ENCODE assay signal across 8 mouse cellular contexts in the genomic region with DNA sequence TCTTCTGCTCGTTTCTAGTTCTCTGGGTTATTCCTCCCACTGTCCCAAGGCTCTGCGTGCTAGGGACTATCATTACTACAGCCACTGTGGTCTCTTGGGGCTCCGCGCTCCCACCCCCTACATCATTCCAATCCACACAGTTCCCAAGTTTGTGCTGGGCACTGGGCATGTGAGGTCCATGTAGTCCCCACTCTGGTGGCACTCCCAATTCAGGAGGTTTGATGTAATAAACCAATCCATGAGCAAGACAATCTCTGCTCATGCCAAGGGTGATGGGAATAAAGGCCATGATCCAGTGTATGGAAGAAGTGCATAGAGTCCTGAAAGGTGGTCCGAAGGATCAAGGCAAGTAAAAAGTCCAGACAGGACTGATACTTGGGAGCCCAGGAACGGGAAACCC. TPM values are rescaled to one million over a fixed set of nuclear protein-coding genes. Genes with fewer than 3 reads are reported as not detected.
DNase-seq lines count a peak whose midpoint lies in the region; ATAC-seq and TF ChIP-seq lines count a peak whose summit lies in the region.

Gene Pip5kl1 (plus strand): TSS at position 301 of the 400 bp plus-strand sequence.

- no peak for TF ChIP-seq POLR2A in MEL (IDR thresholded peaks at IDR 0.05; ENCODE audit: control insufficient read depth in 1 of 2, insufficient read depth in 1 of 2, low read depth in 1 of 2, low read length in 2 of 2, poor library complexity in 1 of 2)

- H3K4me1 ChIP-seq in heart, embryonic 14.5 days (ENCODE audit: control insufficient read depth in 2 of 2, insufficient read depth in 2 of 2, low read length in 2 of 2), result peaks cover 3 to 17% of the 10 kb centered on the region in 2 experiments; a peak in 3 of 4 replicates
- peaks cover 3 to 7% of the 10 kb centered on the region in 2 experiments; a peak in 2 of 4 replicates for H3K4me1 ChIP-seq in MEL (ENCODE audit: control insufficient read depth in 1 of 2, insufficient read depth in 2 of 2, low read length in 2 of 2)
- H3K4me1 ChIP-seq in hindbrain, embryonic 10.5 days (replicated peaks), result peaks cover 32% of the 10 kb centered on the region
- H3K4me1 ChIP-seq in midbrain, embryonic 10.5 days, result peaks cover 35% of the 10 kb centered on the region

- H3K27me3 ChIP-seq in heart, embryonic 14.5 days (ENCODE audit: control insufficient read depth, insufficient read depth, low read length), result peaks cover 23% of the 10 kb centered on the region
- H3K27me3 ChIP-seq in MEL (ENCODE audit: control insufficient read depth in 1 of 2, insufficient read depth in 2 of 2, low read length in 2 of 2), result no peaks in the 10 kb centered on the region
- peaks cover 38% of the 10 kb centered on the region for H3K27me3 ChIP-seq in hindbrain, embryonic 10.5 days (ENCODE audit: insufficient read depth, poor library complexity, severe bottlenecking)
- peaks cover 37% of the 10 kb centered on the region for H3K27me3 ChIP-seq in midbrain, embryonic 10.5 days (ENCODE audit: low read depth, poor library complexity, severe bottlenecking)

- peaks cover 14% of the 10 kb centered on the region; the same call in 1 of the 2 replicates for H3K36me3 ChIP-seq in heart, embryonic 14.5 days (ENCODE audit: control insufficient read depth, insufficient read depth, low read length)
- peaks cover 0 to 6% of the 10 kb centered on the region in 2 experiments; a peak in 1 of 4 replicates for H3K36me3 ChIP-seq in MEL (ENCODE audit: control insufficient read depth in 1 of 2, insufficient read depth in 2 of 2, low read length in 2 of 2)
- peaks cover 9% of the 10 kb centered on the region for H3K36me3 ChIP-seq in hindbrain, embryonic 10.5 days
- H3K36me3 ChIP-seq in midbrain, embryonic 10.5 days, result peaks cover 12% of the 10 kb centered on the region

- TF ChIP-seq CTCF in MEL (IDR thresholded peaks at IDR 0.05 in 2 of 3, conservative IDR thresholded peaks at IDR 0.05 in 1 of 3; ENCODE audit: control insufficient read depth in 1 of 3, insufficient read depth in 1 of 3, low read depth in 2 of 3, low read length in 3 of 3, poor library complexity in 1 of 3, severe bottlenecking in 1 of 3), result no peak

- WGBS in heart, embryonic 14.5 days, result 77% methylated on average over 6 of the region's 6 CpGs
- WGBS in hindbrain, embryonic 10.5 days, result 82% methylated on average over 6 of the region's 6 CpGs
- WGBS in midbrain, embryonic 10.5 days, result 76% methylated on average over 6 of the region's 6 CpGs

- DNase-seq in heart, adult 9 months (ENCODE audit: low spot score in 2 of 2), result no peak
- no peak for DNase-seq in MEL (ENCODE audit: low read depth, low spot score)
- DNase-seq in hindbrain, embryonic 10.5 days (ENCODE audit: low spot score), result no peak
- DNase-seq in midbrain, embryonic 10.5 days (ENCODE audit: low spot score), result no peak
- no peak for DNase-seq in ovary, adult 18-20 months (ENCODE audit: low spot score)
- no peak for DNase-seq in kidney, postnatal 10 days
- DNase-seq in gastrocnemius, adult 8-10 months (ENCODE audit: low spot score in 2 of 2), result no peak

- TF ChIP-seq EP300 in MEL (IDR thresholded peaks at IDR 0.05; ENCODE audit: low read depth in 1 of 2, low read length in 2 of 2), result no peak

- TF ChIP-seq RAD21 in MEL (IDR thresholded peaks at IDR 0.05; ENCODE audit: low read depth, low read length), result no peak

- peak within 1 kb of the TSS; percentile 58 for H3K9ac ChIP-seq in heart, embryonic 14.5 days (ENCODE audit: low read length)
- H3K9ac ChIP-seq in MEL (ENCODE audit: control insufficient read depth, low read depth, low read length, poor library complexity, severe bottlenecking), result no peak within 1 kb of the TSS

- no peak within 1 kb of the TSS for H3K27ac ChIP-seq in heart, embryonic 14.5 days (replicated peaks in 1 of 2; ENCODE audit: control insufficient read depth in 1 of 2, insufficient read depth in 1 of 2, low read depth in 2 of 2, low read length in 2 of 2)
- H3K27ac ChIP-seq in MEL (ENCODE audit: control insufficient read depth, low read depth, low read length), result no peak within 1 kb of the TSS
- H3K27ac ChIP-seq in hindbrain, embryonic 10.5 days, result peak within 1 kb of the TSS; percentile 64; the same call in 1 of the 2 replicates
- H3K27ac ChIP-seq in midbrain, embryonic 10.5 days (replicated peaks), result peak within 1 kb of the TSS; percentile 50; the same call in 1 of the 2 replicates

- peak within 1 kb of the TSS; percentile 22 to 39 for H3K4me3 ChIP-seq in heart, embryonic 14.5 days (ENCODE audit: control insufficient read depth in 1 of 2, insufficient read depth in 1 of 2, low read depth in 1 of 2, low read length in 2 of 2)
- no peak within 1 kb of the TSS for H3K4me3 ChIP-seq in MEL (ENCODE audit: control insufficient read depth in 1 of 2, insufficient read depth in 1 of 2, low read depth in 2 of 2, low read length in 2 of 2)
- H3K4me3 ChIP-seq in hindbrain, embryonic 10.5 days, result peak within 1 kb of the TSS; percentile 59
- H3K4me3 ChIP-seq in midbrain, embryonic 10.5 days, result peak within 1 kb of the TSS; percentile 68

- H3K79me2 ChIP-seq in MEL (ENCODE audit: control insufficient read depth, insufficient read depth, low read length, poor library complexity), result peaks cover 15% of the 10 kb centered on the region

- H3K9me3 ChIP-seq in heart, embryonic 14.5 days (ENCODE audit: control insufficient read depth, low read length), result no peaks in the 10 kb centered on the region
- no peaks in the 10 kb centered on the region for H3K9me3 ChIP-seq in MEL (replicated peaks; ENCODE audit: insufficient read depth, low read length)
- no peaks in the 10 kb centered on the region for H3K9me3 ChIP-seq in hindbrain, embryonic 10.5 days
- no peaks in the 10 kb centered on the region for H3K9me3 ChIP-seq in midbrain, embryonic 10.5 days (replicated peaks)

- peak within 1 kb of the TSS; percentile 78 for H3K4me2 ChIP-seq in heart, embryonic 14.5 days (ENCODE audit: low read length)

- ATAC-seq in heart, embryonic 14.5 days (ENCODE audit: insufficient number of reproducible peaks, insufficient read depth, low FRiP score, low read depth), result no peak

TF ChIP-seq in MEL, 35 proteins besides CTCF, POLR2A, EP300 and RAD21:
- TF ChIP-seq NELFE (IDR thresholded peaks at IDR 0.05; ENCODE audit: low read depth, low read length) (no peak), POLR2AphosphoS2 (IDR thresholded peaks at IDR 0.05; ENCODE audit: low read length) (0 out of 2 replicates have a peak, but pooled peaks have one; percentile 37)

RNA-seq across cellular contexts. Expression of gene Pip5kl1, which starts in this region (rescaled TPM):
- 0.19 TPM in 1 of 2 replicates, not detected in the other for polyA plus RNA-seq in heart, embryonic 14.5 days (2014; fragmentation: Nextera tagmentation; extraction: Ambion mirVana)
- total RNA-seq in MEL (2012; rRNA removed), result 0.56 and 0.58 TPM in 2 replicates
- under 1 TPM in 1 of 2 experiments, not detected in 1; 0.22 TPM for polyA plus RNA-seq in MEL (2012; ENCODE audit: insufficient read depth in 1 of 2, insufficient read length in 2 of 2, low read depth in 1 of 2, low replicate concordance in 2 of 2, missing spikeins in 1 of 2)
- 1.6 and 2.5 TPM in 2 replicates for polyA plus RNA-seq in hindbrain, embryonic 10.5 days (2016; fragmentation: Nextera tagmentation; extraction: Ambion mirVana)
- polyA plus RNA-seq in midbrain, embryonic 10.5 days (2016; fragmentation: Nextera tagmentation; extraction: Ambion mirVana), result 1.9 and 2.8 TPM in 2 replicates
- total RNA-seq in gastrocnemius, adult 8-10 months (2022), result not detected

Comparison
In these comparisons a context has a peak if more than half of its experiments do, and no peak if none do; other contexts are left out.
1. H3K27ac ChIP-seq: peak in hindbrain, embryonic 10.5 days (single experiment) and midbrain, embryonic 10.5 days (single experiment); none in heart, embryonic 14.5 days (0 of 2) and MEL (single experiment).
2. H3K4me3 ChIP-seq: peak in heart, embryonic 14.5 days (2 of 2), hindbrain, embryonic 10.5 days (single experiment) and midbrain, embryonic 10.5 days (single experiment); none in MEL (0 of 2).